Mouse (Mus musculus): ENCODE results near the gene Mrps5.

- TF ChIP-seq CTCF (IDR thresholded peaks at IDR 0.05; ENCODE audit: extremely low read depth, insufficient read depth, insufficient read length, insufficient replicate concordance) (no peak), POLR2A (IDR thresholded peaks at IDR 0.05; ENCODE audit: low read depth, low read length) (no peak)
Observed at GRCm38 (mm10) chr2:127590840-127591239, 3.8 kb downstream of the Mrps5 start.

Data from spleen, adult 2 months (tissue).